Mouse (Mus musculus) midbrain, embryonic 10.5 days (tissue): ENCODE results near the gene Trappc3. TPM values are rescaled to one million over a fixed set of nuclear protein-coding genes. Genes with fewer than 3 reads are reported as not detected.

ENCODE experiments used
- DNase-seq: peaks from one replicate; pipeline ENCODE4 v3.0.0-alpha.2; 2017; ENCODE audit warnings: low spot score
- H3K27ac ChIP-seq: fragments of 300-500 bp; sonication (generic); replicated peaks from 2 replicates; pipeline ENCODE4 v1.5.1; 2016; ENCODE audit warnings: mild to moderate bottlenecking
- H3K27me3 ChIP-seq: fragments of 300-500 bp; sonication (generic); 2 replicates; pipeline ENCODE4 v1.6.1; 2016; ENCODE audit warnings: low read depth, mild to moderate bottlenecking; ENCODE audit not compliant: poor library complexity, severe bottlenecking
- H3K36me3 ChIP-seq: fragments of 300-500 bp; sonication (generic); 2 replicates; pipeline ENCODE4 v1.6.1; 2016; ENCODE audit warnings: mild to moderate bottlenecking, moderate library complexity
- H3K4me1 ChIP-seq: fragments of 300-500 bp; sonication (generic); 2 replicates; pipeline ENCODE4 v1.6.1; 2016
- H3K4me3 ChIP-seq: fragments of 300-500 bp; sonication (generic); 2 replicates; pipeline ENCODE4 v1.5.1; 2016; ENCODE audit warnings: mild to moderate bottlenecking, moderate library complexity
- H3K9me3 ChIP-seq: fragments of 300-500 bp; sonication (generic); replicated peaks from 2 replicates; pipeline ENCODE4 v1.6.1; 2016; ENCODE audit warnings: mild to moderate bottlenecking
- WGBS: fragments of 180-500 bp; shearing (Covaris S2); methylation state at CpG from one replicate; pipeline ENCODE4 v1.1.7; 2016; 5-methylcytosine and 5-hydroxymethylcytosine counted together
- polyA plus RNA-seq: library from polyadenylated mRNA; unstranded; fragments of >200 nt; fragmentation: Nextera tagmentation; extraction: Ambion mirVana; gene quantifications from 2 replicates; pipeline ENCODE4 v1.2.1, GENCODE M21; 2016

The Trappc3 gene
- polyA plus RNA-seq, 1 experiment from 2014 or later: 85.2 TPM

GRCm38 (mm10) chr4:126311566-126312200 is 49.6 kb downstream of the Trappc3 start:
- DNase-seq: no peak
- peaks cover 18% of the 10 kb centered on the region for H3K27me3 ChIP-seq
- peaks cover 26% of the 10 kb centered on the region for H3K36me3 ChIP-seq
- whole genome bisulfite sequencing: 93% methylated on average over 16 of the region's 16 CpGs
- no peak overlapping the region for H3K27ac ChIP-seq
- H3K9me3 ChIP-seq: no peaks in the 10 kb centered on the region
- H3K4me1 ChIP-seq: peaks cover 29% of the 10 kb centered on the region
- H3K4me3 ChIP-seq: no peak overlapping the region

- Histone ChIP-seq H3K27ac (no peak overlapping the region), H3K27me3 (peaks cover 13% of the 10 kb centered on the region), H3K4me3 (no peak overlapping the region), H3K36me3 (peaks cover 41% of the 10 kb centered on the region), H3K4me1 (peaks cover 29% of the 10 kb centered on the region), H3K9me3 (no peaks in the 10 kb centered on the region)
- 31% methylated on average over 5 of the region's 5 CpGs for WGBS
- no peak for DNase-seq
Observed at GRCm38 (mm10) chr4:126313202-126313601, 51.1 kb downstream of the Trappc3 start.

DNA sequence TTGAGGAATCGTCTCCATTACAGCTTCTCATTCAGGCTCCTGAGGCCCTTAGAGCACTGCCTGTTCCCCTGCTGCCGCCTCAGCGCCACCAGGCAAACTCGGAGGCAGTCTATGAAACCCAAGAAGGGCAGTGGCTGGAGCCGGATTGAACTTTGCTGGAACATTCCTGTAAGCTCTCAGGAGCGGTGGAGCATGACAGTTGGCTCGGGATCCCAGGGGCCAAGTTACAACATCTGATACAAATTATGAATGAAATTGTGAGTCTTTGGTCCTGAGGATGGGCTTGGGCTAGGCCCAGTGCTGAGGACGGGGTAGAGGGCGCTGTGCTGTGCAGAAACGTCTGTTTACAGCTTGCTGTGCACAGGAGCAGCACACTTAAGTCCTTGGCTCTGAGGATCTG is 52.3 kb downstream of the Trappc3 start:
- Histone ChIP-seq H3K27ac (no peak overlapping the region), H3K27me3 (peaks cover 3% of the 10 kb centered on the region; the same call in 1 of the 2 replicates), H3K4me3 (no peak overlapping the region), H3K9me3 (no peaks in the 10 kb centered on the region), H3K36me3 (peaks cover 53% of the 10 kb centered on the region), H3K4me1 (peaks cover 25% of the 10 kb centered on the region)
- whole genome bisulfite sequencing: 54% methylated on average over 10 of the region's 10 CpGs
- DNase-seq: no peak

GRCm38 (mm10) chr4:126315931-126316330 is 53.8 kb downstream of the Trappc3 start:
- Histone ChIP-seq H3K4me3 (no peak overlapping the region), H3K9me3 (no peaks in the 10 kb centered on the region), H3K27ac (no peak overlapping the region), H3K4me1 (peaks cover 23% of the 10 kb centered on the region), H3K27me3 (no peaks in the 10 kb centered on the region), H3K36me3 (peaks cover 58% of the 10 kb centered on the region)
- WGBS: 49% methylated on average over 5 of the region's 5 CpGs
- DNase-seq: no peak

- peaks cover 27% of the 10 kb centered on the region for H3K4me1 ChIP-seq
- no peaks in the 10 kb centered on the region for H3K9me3 ChIP-seq
- H3K4me3 ChIP-seq: no peak overlapping the region
- no peaks in the 10 kb centered on the region for H3K27me3 ChIP-seq
- peaks cover 58% of the 10 kb centered on the region for H3K36me3 ChIP-seq
- no peak overlapping the region for H3K27ac ChIP-seq
- 95% methylated on average over 13 of the region's 13 CpGs for WGBS
- DNase-seq: no peak
Observed at GRCm38 (mm10) chr4:126316443-126317040, 54.4 kb downstream of the Trappc3 start.

GRCm38 (mm10) chr4:126319806-126320205 is 57.7 kb downstream of the Trappc3 start:
- 92% methylated on average over 6 of the region's 6 CpGs for WGBS
- no peaks in the 10 kb centered on the region for H3K9me3 ChIP-seq
- no peak overlapping the region for H3K4me3 ChIP-seq
- no peak for DNase-seq
- H3K27ac ChIP-seq: no peak overlapping the region
- peaks cover 26% of the 10 kb centered on the region for H3K27me3 ChIP-seq
- H3K4me1 ChIP-seq: peaks cover 26% of the 10 kb centered on the region
- H3K36me3 ChIP-seq: peaks cover 51% of the 10 kb centered on the region

DNA sequence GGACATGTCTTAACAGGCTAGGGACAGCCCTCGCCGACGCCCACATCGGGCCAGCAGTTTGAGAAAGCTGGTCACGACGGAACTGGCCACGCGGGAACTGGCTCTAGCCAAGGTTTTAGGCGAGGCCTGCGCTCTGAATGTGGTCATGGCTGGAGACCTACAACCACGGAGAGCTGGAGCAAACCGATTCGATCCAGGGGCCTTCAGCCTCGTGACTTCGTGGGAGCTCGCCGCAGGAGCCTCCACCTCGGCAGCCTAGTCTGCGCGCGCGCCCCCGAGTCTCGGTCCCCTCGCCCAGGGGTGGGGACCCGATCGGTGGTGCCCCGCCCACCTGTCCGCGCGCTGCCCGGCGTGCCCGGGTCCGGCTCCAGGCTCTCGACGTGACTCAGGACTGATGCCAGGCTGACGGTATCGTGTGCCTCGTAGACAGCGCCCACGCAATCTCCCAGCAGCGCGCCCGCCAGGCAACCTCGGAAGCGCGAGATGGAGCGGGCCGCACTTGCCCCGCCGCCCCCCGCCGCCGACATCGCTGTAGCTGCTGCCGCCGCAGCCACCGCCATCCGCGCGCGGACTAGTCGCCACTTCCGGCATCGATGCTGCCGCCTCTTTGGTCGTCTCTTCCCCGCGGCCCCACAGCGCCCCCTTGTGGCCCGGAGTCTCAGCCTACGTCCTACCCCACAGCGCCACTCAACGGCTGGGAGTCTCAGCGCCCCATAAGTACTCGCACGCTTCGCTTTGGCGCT is 59.2 kb downstream of the Trappc3 start, which contains the start of gene Adprhl2:
Gene Adprhl2, minus strand, starts transcription at position 593 of the 743 bp plus-strand sequence.
- Histone ChIP-seq H3K9me3 (no peaks in the 10 kb centered on the region), H3K36me3 (peaks cover 36% of the 10 kb centered on the region), H3K4me1 (peaks cover 34% of the 10 kb centered on the region), H3K27ac (peak within 1 kb of the TSS; percentile 93), H3K4me3 (peak within 1 kb of the TSS; percentile 91), H3K27me3 (peaks cover 40% of the 10 kb centered on the region)
- WGBS: 1% methylated on average over 80 of the region's 80 CpGs
- peak; percentile 98 for DNase-seq

GRCm38 (mm10) chr4:126321854-126322511 is 59.9 kb downstream of the Trappc3 start:
- Histone ChIP-seq H3K36me3 (peaks cover 29% of the 10 kb centered on the region), H3K4me1 (peaks cover 34% of the 10 kb centered on the region), H3K27me3 (peaks cover 42% of the 10 kb centered on the region), H3K27ac (peak overlapping the region; percentile 93), H3K4me3 (peak overlapping the region; percentile 91), H3K9me3 (no peaks in the 10 kb centered on the region)
- DNase-seq: no peak
- WGBS: 53% methylated on average over 28 of the region's 28 CpGs

GRCm38 (mm10) chr4:126322646-126323045 is 60.5 kb downstream of the Trappc3 start:
- Histone ChIP-seq H3K27ac (no peak overlapping the region), H3K27me3 (peaks cover 42% of the 10 kb centered on the region), H3K4me1 (peaks cover 34% of the 10 kb centered on the region), H3K9me3 (no peaks in the 10 kb centered on the region), H3K4me3 (no peak overlapping the region), H3K36me3 (peaks cover 23% of the 10 kb centered on the region)
- WGBS: 96% methylated on average over 13 of the region's 13 CpGs
- no peak for DNase-seq

- Histone ChIP-seq H3K27ac (no peak overlapping the region), H3K4me3 (no peak overlapping the region), H3K9me3 (no peaks in the 10 kb centered on the region), H3K4me1 (peaks cover 33% of the 10 kb centered on the region), H3K36me3 (peaks cover 2% of the 10 kb centered on the region; the same call in 1 of the 2 replicates), H3K27me3 (peaks cover 42% of the 10 kb centered on the region)
- DNase-seq: no peak
- 29% methylated on average over 13 of the region's 13 CpGs for WGBS
Observed at GRCm38 (mm10) chr4:126324861-126325260, 62.7 kb downstream of the Trappc3 start.

- Histone ChIP-seq H3K27me3 (peaks cover 42% of the 10 kb centered on the region), H3K27ac (no peak within 1 kb of the TSS), H3K9me3 (no peaks in the 10 kb centered on the region), H3K36me3 (no peaks in the 10 kb centered on the region), H3K4me3 (peak within 1 kb of the TSS; percentile 12), H3K4me1 (peaks cover 28% of the 10 kb centered on the region)
- 8% methylated on average over 23 of the region's 23 CpGs for WGBS
- DNase-seq: no peak
Observed at GRCm38 (mm10) chr4:126325281-126325861, 63.2 kb downstream of the Trappc3 start, which contains the start of gene Tekt2. Tekt2 (minus strand) TSS chr4:126325688.
